Mouse (Mus musculus) cerebellum, adult 2 months (tissue): Measurements from ENCODE around the gene Bsg.

Experiments
- CTCF ChIP-seq: fragments of 200-500 bp; IDR thresholded peaks from 2 replicates; pipeline ENCODE4 v1.5.1; 2011; ENCODE audit warnings: low read depth, mild to moderate bottlenecking, control low read depth, low read length, moderate library complexity, borderline replicate concordance; ENCODE audit not compliant: insufficient read depth
- POLR2A ChIP-seq: fragments of 200-500 bp; IDR thresholded peaks from 2 replicates; pipeline ENCODE4 v1.6.1; 2011; ENCODE audit warnings: low read length, control low read depth, borderline replicate concordance; ENCODE audit not compliant: insufficient read depth

- TF ChIP-seq CTCF (peak; percentile 24; the same call in 1 of the 2 replicates), POLR2A (no peak)
Observed at GRCm38 (mm10) chr10:79740863-79741262, 36.6 kb downstream of the Bsg start.
